Mouse (Mus musculus) forebrain, embryonic 16.5 days (tissue): Measurements from ENCODE around the gene Sema3b. TPM values are rescaled to one million over a fixed set of nuclear protein-coding genes. Genes with fewer than 3 reads are reported as not detected.

ENCODE experiments used
- ATAC-seq: fragments of 200-750 bp; cut with Nextera tagmentation; 2 replicates; pipeline ENCODE4 v1.8.0; 2017; ENCODE audit warnings: mild to moderate bottlenecking, moderate library complexity
- H3K27ac ChIP-seq: fragments of 300-500 bp; sonication (generic); 2 replicates; pipeline ENCODE4 v1.5.1; 2014; ENCODE audit warnings: low read length, control low read depth
- H3K27me3 ChIP-seq: fragments of 300-500 bp; sonication (generic); replicated peaks from 2 replicates; pipeline ENCODE4 v1.6.1; 2014; ENCODE audit warnings: low read length; ENCODE audit not compliant: control insufficient read depth, insufficient read depth
- H3K36me3 ChIP-seq: fragments of 300-500 bp; sonication (generic); 2 replicates; pipeline ENCODE4 v1.6.1; 2014; ENCODE audit not compliant: control insufficient read depth, insufficient read depth
- H3K4me1 ChIP-seq: fragments of 300-500 bp; sonication (generic); replicated peaks from 2 replicates; pipeline ENCODE4 v1.6.1; 2014; ENCODE audit warnings: low read length; ENCODE audit not compliant: control insufficient read depth, insufficient read depth
- H3K4me2 ChIP-seq: fragments of 300-500 bp; sonication (generic); 2 replicates; pipeline ENCODE4 v1.6.1; 2014; ENCODE audit warnings: mild to moderate bottlenecking, low read length, control low read depth
- H3K4me3 ChIP-seq: fragments of 300-500 bp; sonication (generic); replicated peaks from 2 replicates; pipeline ENCODE4 v1.5.1; 2014; ENCODE audit warnings: mild to moderate bottlenecking, low read length, control low read depth
- H3K9ac ChIP-seq: fragments of 300-500 bp; sonication (generic); replicated peaks from 2 replicates; pipeline ENCODE4 v1.6.1; 2014; ENCODE audit warnings: low read depth, low read length, control low read depth
- H3K9me3 ChIP-seq: fragments of 300-500 bp; sonication (generic); 2 replicates; pipeline ENCODE4 v1.6.1; 2016; ENCODE audit warnings: low read length; ENCODE audit not compliant: control insufficient read depth
- WGBS: fragments of 180-500 bp; shearing (Covaris S2); extraction: QIAGEN DNeasy Blood & Tissue Kit; methylation state at CpG from one replicate; pipeline ENCODE4 v1.1.7; 2014; 5-methylcytosine and 5-hydroxymethylcytosine counted together
- polyA plus RNA-seq: library from polyadenylated mRNA; unstranded; fragments of >200 nt; fragmentation: Nextera tagmentation; extraction: Ambion mirVana; gene quantifications from 2 replicates; pipeline ENCODE4 v1.2.1, GENCODE M21; 2015

Gene Sema3b
- 2.3 and 3.0 TPM in 2 replicates for polyA plus RNA-seq

- Histone ChIP-seq H3K4me2 (no peak within 1 kb of the TSS), H3K27me3 (no peaks in the 10 kb centered on the region), H3K36me3 (no peaks in the 10 kb centered on the region), H3K27ac (no peak within 1 kb of the TSS), H3K9me3 (no peaks in the 10 kb centered on the region), H3K4me1 (peaks cover 19% of the 10 kb centered on the region), H3K4me3 (no peak within 1 kb of the TSS), H3K9ac (no peak within 1 kb of the TSS)
- 47% methylated on average over 11 of the region's 12 CpGs for WGBS
- ATAC-seq, result no peak
These were observed at the start of gene Sema3b for GRCm38 (mm10) chr9:107608741-107609432. Gene Sema3b (minus strand): TSS chr9:107609229.

DNA sequence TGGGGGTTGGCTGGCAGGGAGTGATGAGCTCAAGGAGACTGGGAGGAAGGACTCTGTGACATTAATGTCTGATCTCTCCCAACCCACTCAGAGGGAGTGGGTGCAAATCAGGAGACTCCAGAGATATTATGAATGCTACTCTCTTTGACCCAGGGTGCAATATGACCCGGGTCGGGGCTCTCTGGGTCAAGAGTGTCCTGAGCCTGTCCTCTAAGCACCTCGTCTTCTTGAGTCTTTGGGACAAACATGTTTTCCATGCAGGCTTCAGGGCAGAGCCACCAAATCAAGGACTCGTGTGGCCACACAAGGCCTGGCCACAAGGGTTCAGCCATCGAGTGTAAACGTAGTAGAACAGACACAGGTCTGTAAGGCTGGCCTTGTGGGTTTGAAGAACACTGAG, 49.1 kb upstream of the Sema3b start:
- H3K4me1 ChIP-seq, result peaks cover 15% of the 10 kb centered on the region
- no peak overlapping the region for H3K27ac ChIP-seq
- no peaks in the 10 kb centered on the region for H3K36me3 ChIP-seq
- ATAC-seq, result no peak
- 90% methylated on average over 6 of the region's 6 CpGs for WGBS
- no peak overlapping the region for H3K4me2 ChIP-seq
- no peak overlapping the region for H3K9ac ChIP-seq
- no peaks in the 10 kb centered on the region for H3K9me3 ChIP-seq
- no peak overlapping the region for H3K4me3 ChIP-seq
- no peaks in the 10 kb centered on the region for H3K27me3 ChIP-seq

DNA sequence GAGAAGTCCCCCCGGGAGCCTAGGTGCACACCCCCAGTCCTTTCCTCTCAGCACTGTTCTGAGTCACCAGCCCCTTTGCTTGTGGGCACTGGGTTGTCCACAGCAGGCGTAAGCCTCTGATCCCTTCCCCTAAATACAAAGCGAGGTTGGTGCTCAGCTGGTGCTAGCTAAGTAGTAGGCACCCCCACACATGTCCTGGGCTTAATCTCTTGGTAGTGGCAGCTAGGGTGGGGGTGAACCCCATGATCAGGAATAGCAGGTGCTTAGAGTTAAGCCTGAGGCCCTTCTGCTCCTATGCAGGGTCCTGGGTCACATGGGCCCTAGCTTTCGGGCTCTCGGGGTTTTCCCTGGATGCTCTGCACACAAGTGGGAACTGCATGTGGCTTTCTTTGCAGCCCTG, 48.1 kb upstream of the Sema3b start:
- 92% methylated on average over 5 of the region's 5 CpGs for WGBS

DNA sequence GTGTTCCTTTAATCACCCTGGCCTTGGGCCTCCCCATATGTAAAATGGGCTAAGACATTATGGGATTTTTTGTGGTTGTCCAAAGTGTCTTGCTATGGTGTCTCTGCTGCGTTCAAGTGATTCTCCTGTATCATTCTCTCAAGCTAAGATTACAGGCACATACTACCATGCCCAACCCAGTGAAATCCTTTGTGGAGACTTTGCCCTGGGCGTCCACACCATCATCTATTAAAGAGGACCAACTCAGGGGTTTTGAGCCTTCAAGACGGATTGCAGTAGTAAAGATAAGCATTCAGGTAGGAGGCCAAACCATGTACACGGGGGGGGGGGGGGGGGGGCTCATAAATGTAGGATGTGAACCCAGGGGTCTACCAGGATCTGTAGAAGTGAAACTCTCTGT, 45.6 kb upstream of the Sema3b start:
- Histone ChIP-seq H3K27me3 (no peaks in the 10 kb centered on the region), H3K36me3 (no peaks in the 10 kb centered on the region), H3K4me2 (no peak overlapping the region), H3K4me1 (peaks cover 16% of the 10 kb centered on the region), H3K27ac (no peak overlapping the region), H3K4me3 (no peak overlapping the region), H3K9me3 (no peaks in the 10 kb centered on the region), H3K9ac (no peak overlapping the region)
- 72% methylated on average over 4 of the region's 4 CpGs for WGBS
- ATAC-seq, result no peak

More for the DNA sequence above, 48.1 kb upstream of the Sema3b start:
- Histone ChIP-seq H3K4me2 (no peak overlapping the region), H3K4me3 (no peak overlapping the region), H3K27me3 (no peaks in the 10 kb centered on the region), H3K4me1 (peaks cover 13% of the 10 kb centered on the region), H3K9ac (no peak overlapping the region), H3K9me3 (no peaks in the 10 kb centered on the region), H3K27ac (no peak overlapping the region), H3K36me3 (no peaks in the 10 kb centered on the region)
- ATAC-seq, result no peak

DNA sequence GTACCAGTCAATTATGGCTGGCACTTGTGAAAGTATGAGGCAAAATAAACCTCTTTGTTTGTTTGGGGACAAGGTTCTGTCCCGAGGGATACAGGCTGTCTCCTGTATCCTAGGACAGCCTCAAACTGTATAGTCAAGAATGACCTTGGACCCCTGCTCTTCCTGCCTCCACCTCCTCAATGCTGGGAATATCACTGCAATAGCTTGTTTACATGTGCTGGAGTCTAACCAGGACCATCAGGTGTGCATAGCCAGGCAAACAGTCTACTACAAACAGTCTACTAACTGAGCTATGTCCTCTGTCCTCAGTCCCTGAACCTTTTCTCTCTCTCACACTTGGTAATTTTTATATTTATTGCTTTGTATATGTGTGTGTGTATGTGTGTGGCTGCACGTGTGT, 44.4 kb upstream of the Sema3b start:
- WGBS, result 91% methylated on average over 2 of the region's 2 CpGs
- Histone ChIP-seq H3K36me3 (no peaks in the 10 kb centered on the region), H3K9me3 (no peaks in the 10 kb centered on the region), H3K27ac (no peak overlapping the region), H3K4me3 (no peak overlapping the region), H3K4me1 (peaks cover 11% of the 10 kb centered on the region), H3K4me2 (no peak overlapping the region), H3K9ac (no peak overlapping the region), H3K27me3 (no peaks in the 10 kb centered on the region)
- no peak for ATAC-seq

GRCm38 (mm10) chr9:107650708-107651481, 41.9 kb upstream of the Sema3b start:
- WGBS, result 11% methylated on average over 12 of the region's 12 CpGs
- peak overlapping the region; percentile 59 for H3K27ac ChIP-seq
- no peak overlapping the region for H3K4me2 ChIP-seq
- peak; percentile 82 for ATAC-seq
- no peak overlapping the region for H3K9ac ChIP-seq
- peaks cover 11% of the 10 kb centered on the region for H3K4me1 ChIP-seq
- no peaks in the 10 kb centered on the region for H3K27me3 ChIP-seq
- H3K4me3 ChIP-seq, result no peak overlapping the region
- no peaks in the 10 kb centered on the region for H3K36me3 ChIP-seq
- no peaks in the 10 kb centered on the region for H3K9me3 ChIP-seq

DNA sequence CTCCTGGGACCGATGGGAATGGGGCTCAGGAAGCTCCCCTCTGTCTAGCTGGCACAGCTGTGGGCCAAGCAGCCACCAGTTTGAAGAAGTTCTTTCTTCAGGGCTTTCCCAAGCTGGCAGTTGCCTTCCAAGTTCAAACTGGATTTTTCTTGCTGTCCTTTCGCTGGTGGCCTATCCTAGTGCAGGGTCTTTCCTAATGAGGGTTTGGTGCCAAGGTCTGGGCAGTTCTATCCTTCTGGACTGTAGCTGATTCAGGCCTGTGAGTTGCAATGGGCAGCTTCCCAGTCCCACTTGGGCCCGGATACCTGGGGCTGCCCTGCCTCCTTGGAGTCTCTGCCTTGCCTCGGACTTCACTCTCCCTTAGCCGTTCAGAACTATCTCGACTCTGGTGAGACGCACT, 41.2 kb upstream of the Sema3b start:
- Histone ChIP-seq H3K27me3 (no peaks in the 10 kb centered on the region), H3K27ac (peak overlapping the region; percentile 52), H3K9me3 (no peaks in the 10 kb centered on the region), H3K4me1 (peaks cover 11% of the 10 kb centered on the region), H3K9ac (no peak overlapping the region), H3K36me3 (no peaks in the 10 kb centered on the region), H3K4me3 (no peak overlapping the region), H3K4me2 (no peak overlapping the region)
- 46% methylated on average over 7 of the region's 7 CpGs for WGBS
- peak; percentile 43 for ATAC-seq

DNA sequence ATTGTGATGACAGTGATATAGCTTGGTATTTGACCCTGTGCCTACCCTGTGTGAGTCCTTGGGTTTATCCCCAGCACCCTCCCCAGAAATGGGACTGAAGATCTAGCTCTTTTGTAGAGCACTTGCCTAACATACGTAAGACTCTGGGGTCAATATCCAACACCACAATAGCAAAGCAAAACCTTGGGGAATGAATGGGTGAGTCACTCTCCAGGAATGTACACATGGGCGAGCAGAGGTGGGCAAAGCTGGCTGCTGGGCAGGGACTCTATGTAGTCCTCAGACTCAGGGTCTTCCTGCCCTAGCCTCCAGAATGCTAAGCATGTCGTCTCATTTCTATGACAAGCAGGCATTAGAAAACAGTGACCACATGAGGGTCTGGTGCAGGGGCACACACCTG, 39.7 kb upstream of the Sema3b start:
- Histone ChIP-seq H3K27ac (no peak overlapping the region), H3K36me3 (no peaks in the 10 kb centered on the region), H3K4me1 (peaks cover 23% of the 10 kb centered on the region), H3K4me3 (no peak overlapping the region), H3K9me3 (no peaks in the 10 kb centered on the region), H3K9ac (no peak overlapping the region), H3K27me3 (no peaks in the 10 kb centered on the region), H3K4me2 (no peak overlapping the region)
- no peak for ATAC-seq
- 66% methylated on average over 3 of the region's 3 CpGs for WGBS

DNA sequence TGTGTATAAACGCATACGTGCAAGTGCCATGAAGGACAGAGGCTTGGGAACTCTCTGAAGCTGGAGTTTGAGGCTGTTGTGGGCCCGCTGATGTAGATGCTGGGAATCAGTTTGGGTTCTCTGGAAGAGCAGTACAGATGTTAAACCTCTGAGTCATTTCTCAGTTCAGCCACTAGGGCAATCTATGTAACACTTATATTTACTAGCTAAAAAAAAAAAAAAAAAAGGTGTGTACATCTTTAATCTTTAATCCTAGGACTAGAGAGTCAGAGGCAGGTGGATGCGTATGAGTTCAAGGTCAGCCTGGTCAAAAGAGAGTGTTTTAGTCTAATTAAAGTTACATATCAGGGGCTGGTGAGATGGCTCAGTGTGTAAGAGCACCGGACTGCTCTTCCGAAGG, 37.9 kb upstream of the Sema3b start:
- H3K9me3 ChIP-seq, result no peaks in the 10 kb centered on the region
- no peak for ATAC-seq
- H3K27ac ChIP-seq, result no peak overlapping the region
- no peaks in the 10 kb centered on the region for H3K36me3 ChIP-seq
- H3K4me1 ChIP-seq, result peaks cover 23% of the 10 kb centered on the region
- no peak overlapping the region for H3K4me2 ChIP-seq
- 81% methylated on average over 6 of the region's 6 CpGs for WGBS
- no peak overlapping the region for H3K9ac ChIP-seq
- no peak overlapping the region for H3K4me3 ChIP-seq
- H3K27me3 ChIP-seq, result no peaks in the 10 kb centered on the region
